Mouse (Mus musculus): ENCODE data around the gene Lamc3. TPM values are rescaled to one million over a fixed set of nuclear protein-coding genes. Genes with fewer than 3 reads are reported as not detected.

The Lamc3 gene
- polyA plus RNA-seq, 1 experiment = 17.2 TPM

DNA sequence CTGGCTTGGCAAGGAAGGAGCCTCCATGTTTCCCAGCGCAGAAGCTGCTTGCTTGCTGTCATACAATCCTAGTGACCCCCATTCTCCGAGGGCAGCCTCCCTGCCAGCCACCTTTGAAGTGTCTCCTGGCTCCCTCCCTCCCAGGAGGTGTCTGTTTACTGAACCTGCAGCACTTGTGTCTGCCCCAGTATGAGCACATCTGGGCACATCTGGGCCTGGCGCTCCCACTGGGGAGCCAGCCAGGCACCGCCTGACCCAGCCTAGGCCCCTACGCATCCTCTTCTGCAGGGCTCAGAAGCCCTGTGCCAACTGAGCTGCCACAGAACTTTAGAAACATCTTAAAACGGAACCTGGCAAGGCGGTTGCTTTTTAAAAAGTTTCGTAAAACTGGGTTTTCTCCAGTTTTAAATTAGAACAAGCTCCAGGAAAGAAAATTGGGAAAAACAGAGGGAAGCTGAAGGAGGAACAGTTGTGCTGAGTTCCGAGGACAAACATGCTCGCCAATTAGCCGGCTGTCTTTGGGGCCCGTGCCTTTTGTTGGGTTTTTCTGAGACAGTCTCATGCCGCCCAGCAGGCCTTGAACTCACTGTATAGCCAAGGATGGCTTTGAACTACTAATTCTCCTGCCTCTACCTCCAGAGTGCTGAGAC lies 7.3 kb downstream of the Lamc3 start:
- TF ChIP-seq POLR2A (IDR thresholded peaks at IDR 0.05; ENCODE audit: control insufficient read depth, low read depth, low read length) (no peak), CTCF (IDR thresholded peaks at IDR 0.05; ENCODE audit: control insufficient read depth, insufficient read depth, insufficient replicate concordance, low read depth, low read length) (no peak)
- Histone ChIP-seq H3K4me3 (ENCODE audit: control insufficient read depth, low read depth, low read length) (no peak overlapping the region), H3K36me3 (ENCODE audit: control insufficient read depth, insufficient read depth, low read length) (no peaks in the 10 kb centered on the region), H3K4me1 (ENCODE audit: control insufficient read depth, insufficient read depth, low read length) (no peaks in the 10 kb centered on the region), H3K27ac (ENCODE audit: control insufficient read depth, insufficient read depth, low read depth, low read length) (peak overlapping the region; percentile 33; the same call in 1 of the 2 replicates), H3K27me3 (ENCODE audit: control insufficient read depth, insufficient read depth, low read length) (no peaks in the 10 kb centered on the region)

- H3K27me3 ChIP-seq (ENCODE audit: control insufficient read depth, insufficient read depth, low read length) = no peaks in the 10 kb centered on the region
- no peak overlapping the region for H3K4me3 ChIP-seq (ENCODE audit: control insufficient read depth, low read depth, low read length)
- no peak overlapping the region for H3K27ac ChIP-seq (ENCODE audit: control insufficient read depth, insufficient read depth, low read depth, low read length)
- TF ChIP-seq POLR2A (IDR thresholded peaks at IDR 0.05; ENCODE audit: control insufficient read depth, low read depth, low read length) = no peak
- no peak for TF ChIP-seq CTCF (IDR thresholded peaks at IDR 0.05; ENCODE audit: control insufficient read depth, insufficient read depth, insufficient replicate concordance, low read depth, low read length)
- H3K36me3 ChIP-seq (ENCODE audit: control insufficient read depth, insufficient read depth, low read length) = no peaks in the 10 kb centered on the region
- no peaks in the 10 kb centered on the region for H3K4me1 ChIP-seq (ENCODE audit: control insufficient read depth, insufficient read depth, low read length)
Observed at GRCm38 (mm10) chr2:31900932-31901331, 13.8 kb downstream of the Lamc3 start.

DNA sequence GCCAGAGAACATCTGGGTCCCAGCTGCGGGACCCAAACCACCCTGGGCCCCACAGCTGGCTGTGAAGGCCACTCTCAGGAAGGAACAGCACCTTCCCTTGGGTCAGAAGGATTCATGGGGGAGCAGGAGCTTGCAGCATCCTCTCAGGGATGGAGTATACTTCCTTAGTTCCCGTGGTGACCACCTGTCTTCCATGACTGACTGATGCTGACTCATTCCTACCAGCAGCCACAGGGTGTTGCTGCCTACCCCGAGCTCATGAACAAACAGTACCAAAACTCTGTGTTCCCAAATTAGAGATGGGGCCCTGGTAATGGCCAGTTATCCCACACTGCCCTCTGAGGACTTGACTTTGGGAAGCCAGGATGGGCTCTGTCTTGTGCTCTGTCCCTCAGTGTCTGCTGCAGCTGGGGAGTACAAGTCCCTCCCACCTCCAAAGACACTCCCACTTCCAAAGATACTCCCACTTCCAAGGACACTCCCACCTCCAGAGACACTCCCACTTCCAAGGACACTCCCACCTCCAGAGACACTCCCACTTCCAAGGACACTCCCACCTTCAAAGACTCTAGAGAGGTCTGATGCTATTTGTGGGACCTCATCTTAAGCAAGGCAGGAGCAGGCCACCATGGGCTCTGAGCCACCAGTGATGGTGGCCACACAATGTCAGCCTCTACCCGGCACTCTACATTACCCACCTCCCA lies 14.7 kb downstream of the Lamc3 start:
- H3K4me3 ChIP-seq (ENCODE audit: control insufficient read depth, low read depth, low read length) = no peak overlapping the region
- no peaks in the 10 kb centered on the region for H3K36me3 ChIP-seq (ENCODE audit: control insufficient read depth, insufficient read depth, low read length)
- H3K27ac ChIP-seq (ENCODE audit: control insufficient read depth, insufficient read depth, low read depth, low read length) = no peak overlapping the region
- no peak for TF ChIP-seq CTCF (IDR thresholded peaks at IDR 0.05; ENCODE audit: control insufficient read depth, insufficient read depth, insufficient replicate concordance, low read depth, low read length)
- no peak for TF ChIP-seq POLR2A (IDR thresholded peaks at IDR 0.05; ENCODE audit: control insufficient read depth, low read depth, low read length)
- H3K27me3 ChIP-seq (ENCODE audit: control insufficient read depth, insufficient read depth, low read length) = no peaks in the 10 kb centered on the region
- H3K4me1 ChIP-seq (ENCODE audit: control insufficient read depth, insufficient read depth, low read length) = no peaks in the 10 kb centered on the region

GRCm38 (mm10) chr2:31904089-31904488 lies 17.0 kb downstream of the Lamc3 start:
- H3K36me3 ChIP-seq (ENCODE audit: control insufficient read depth, insufficient read depth, low read length) = no peaks in the 10 kb centered on the region
- no peak for TF ChIP-seq POLR2A (IDR thresholded peaks at IDR 0.05; ENCODE audit: control insufficient read depth, low read depth, low read length)
- TF ChIP-seq CTCF (IDR thresholded peaks at IDR 0.05; ENCODE audit: control insufficient read depth, insufficient read depth, insufficient replicate concordance, low read depth, low read length) = no peak
- H3K4me3 ChIP-seq (ENCODE audit: control insufficient read depth, low read depth, low read length) = no peak overlapping the region
- H3K27me3 ChIP-seq (ENCODE audit: control insufficient read depth, insufficient read depth, low read length) = no peaks in the 10 kb centered on the region
- no peak overlapping the region for H3K27ac ChIP-seq (ENCODE audit: control insufficient read depth, insufficient read depth, low read depth, low read length)
- H3K4me1 ChIP-seq (ENCODE audit: control insufficient read depth, insufficient read depth, low read length) = no peaks in the 10 kb centered on the region

DNA sequence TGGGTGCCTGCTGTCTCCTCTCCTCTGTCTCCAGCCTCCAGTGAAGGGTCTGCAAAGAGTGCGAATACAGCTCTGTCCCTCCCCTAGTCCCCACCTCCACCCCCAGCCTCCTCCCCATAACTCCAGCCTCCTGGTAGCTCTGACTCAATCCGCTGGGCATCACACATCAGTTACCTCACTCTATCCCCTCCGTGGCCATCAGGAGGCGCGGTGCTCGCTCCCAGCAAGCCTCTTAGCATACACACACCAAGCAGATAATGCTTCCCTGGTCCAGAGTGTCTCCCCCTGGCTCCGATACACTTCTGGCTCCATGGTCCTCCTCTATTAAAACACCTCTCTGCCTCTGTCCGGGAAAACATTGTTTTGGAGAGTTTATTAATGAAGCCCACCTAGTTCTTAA lies 17.5 kb downstream of the Lamc3 start:
- Histone ChIP-seq H3K27me3 (ENCODE audit: control insufficient read depth, insufficient read depth, low read length) (no peaks in the 10 kb centered on the region), H3K4me1 (ENCODE audit: control insufficient read depth, insufficient read depth, low read length) (no peaks in the 10 kb centered on the region), H3K27ac (ENCODE audit: control insufficient read depth, insufficient read depth, low read depth, low read length) (no peak overlapping the region), H3K4me3 (ENCODE audit: control insufficient read depth, low read depth, low read length) (no peak overlapping the region), H3K36me3 (ENCODE audit: control insufficient read depth, insufficient read depth, low read length) (no peaks in the 10 kb centered on the region)
- TF ChIP-seq POLR2A (IDR thresholded peaks at IDR 0.05; ENCODE audit: control insufficient read depth, low read depth, low read length) = no peak
- no peak; the same call in 1 of the 2 replicates for TF ChIP-seq CTCF (IDR thresholded peaks at IDR 0.05; ENCODE audit: control insufficient read depth, insufficient read depth, insufficient replicate concordance, low read depth, low read length)

GRCm38 (mm10) chr2:31905682-31906081 lies 18.6 kb downstream of the Lamc3 start:
- no peaks in the 10 kb centered on the region for H3K36me3 ChIP-seq (ENCODE audit: control insufficient read depth, insufficient read depth, low read length)
- no peak overlapping the region for H3K4me3 ChIP-seq (ENCODE audit: control insufficient read depth, low read depth, low read length)
- no peaks in the 10 kb centered on the region for H3K4me1 ChIP-seq (ENCODE audit: control insufficient read depth, insufficient read depth, low read length)
- H3K27me3 ChIP-seq (ENCODE audit: control insufficient read depth, insufficient read depth, low read length) = no peaks in the 10 kb centered on the region
- TF ChIP-seq POLR2A (IDR thresholded peaks at IDR 0.05; ENCODE audit: control insufficient read depth, low read depth, low read length) (no peak), CTCF (IDR thresholded peaks at IDR 0.05; ENCODE audit: control insufficient read depth, insufficient read depth, insufficient replicate concordance, low read depth, low read length) (no peak)
- no peak overlapping the region for H3K27ac ChIP-seq (ENCODE audit: control insufficient read depth, insufficient read depth, low read depth, low read length)

- TF ChIP-seq CTCF (IDR thresholded peaks at IDR 0.05; ENCODE audit: control insufficient read depth, insufficient read depth, insufficient replicate concordance, low read depth, low read length) (no peak), POLR2A (IDR thresholded peaks at IDR 0.05; ENCODE audit: control insufficient read depth, low read depth, low read length) (no peak)
- Histone ChIP-seq H3K4me3 (ENCODE audit: control insufficient read depth, low read depth, low read length) (no peak overlapping the region), H3K36me3 (ENCODE audit: control insufficient read depth, insufficient read depth, low read length) (no peaks in the 10 kb centered on the region), H3K27me3 (ENCODE audit: control insufficient read depth, insufficient read depth, low read length) (no peaks in the 10 kb centered on the region), H3K4me1 (ENCODE audit: control insufficient read depth, insufficient read depth, low read length) (no peaks in the 10 kb centered on the region), H3K27ac (ENCODE audit: control insufficient read depth, insufficient read depth, low read depth, low read length) (no peak overlapping the region)
Observed at GRCm38 (mm10) chr2:31906407-31906806, 19.3 kb downstream of the Lamc3 start.

All from testis, adult 2 months (tissue).